Mouse (Mus musculus) brain, embryonic 14.5 days (tissue): Measurements from ENCODE around the gene Diaph2.

ENCODE experiments used
- CTCF ChIP-seq: fragments of 200-500 bp; IDR thresholded peaks from 2 replicates; pipeline ENCODE4 v1.5.1; 2012; ENCODE audit warnings: inconsistent platforms, mild to moderate bottlenecking, moderate library complexity, borderline replicate concordance; ENCODE audit not compliant: insufficient read depth, insufficient read length; ENCODE audit errors: extremely low read depth
- POLR2A ChIP-seq: fragments of 200-500 bp; IDR thresholded peaks from 2 replicates; pipeline ENCODE4 v1.6.1; 2012; ENCODE audit warnings: mild to moderate bottlenecking, inconsistent platforms, borderline replicate concordance; ENCODE audit not compliant: poor library complexity, insufficient read depth, insufficient read length, severe bottlenecking; ENCODE audit errors: extremely low read depth

GRCm38 (mm10) chrX:130473133-130473532 lies 723.6 kb downstream of the Diaph2 start:
- TF ChIP-seq CTCF (no peak), POLR2A (no peak)
